Mouse (Mus musculus) bone marrow, adult 2 months (tissue): ENCODE measurements around the gene Artn. TPM values are rescaled to one million over a fixed set of nuclear protein-coding genes. Genes with fewer than 3 reads are reported as not detected.
A peak's percentile ranks its signal among the peaks of the same experiment; 100 is the strongest.

Experiments
- H3K27ac ChIP-seq: fragments of 200-500 bp; 2 replicates; pipeline ENCODE4 v1.5.1; 2012; ENCODE audit warnings: low read depth, mild to moderate bottlenecking, control low read depth, inconsistent platforms, low read length; ENCODE audit not compliant: control insufficient read depth, poor library complexity, insufficient read depth
- H3K4me1 ChIP-seq: fragments of 200-500 bp; 2 replicates; pipeline ENCODE4 v1.6.1; 2011; ENCODE audit warnings: low read length; ENCODE audit not compliant: control insufficient read depth, insufficient read depth
- H3K4me3 ChIP-seq: fragments of 200-500 bp; replicated peaks from 2 replicates; pipeline ENCODE3; 2011; ENCODE audit warnings: mild to moderate bottlenecking, low read depth, low read length, control low read depth; ENCODE audit not compliant: control insufficient read depth
- CTCF ChIP-seq: fragments of 200-500 bp; IDR thresholded peaks from 2 replicates; pipeline ENCODE4 v1.5.1; 2011; ENCODE audit warnings: low read length, control low read depth; ENCODE audit not compliant: control insufficient read depth, insufficient read depth
- POLR2A ChIP-seq: fragments of 200-500 bp; IDR thresholded peaks from 2 replicates; pipeline ENCODE4 v1.6.1; 2011; ENCODE audit warnings: low read depth, mild to moderate bottlenecking, control low read depth, low read length, borderline replicate concordance; ENCODE audit not compliant: control insufficient read depth
- WGBS: fragments of 180-500 bp; shearing (Covaris S2); methylation state at CpG from one replicate; pipeline ENCODE4 v1.1.7; 2018; 5-methylcytosine and 5-hydroxymethylcytosine counted together
- polyA plus RNA-seq: library from polyadenylated mRNA; stranded (reverse); fragments of >200 nt; gene quantifications from 2 replicates; pipeline ENCODE4 v1.2.4, GENCODE M21; 2011; ENCODE audit warnings: low replicate concordance; ENCODE audit not compliant: missing spikeins, insufficient read depth, insufficient read length

Gene Artn
- polyA plus RNA-seq, 1 experiment = 4.0 TPM

DNA sequence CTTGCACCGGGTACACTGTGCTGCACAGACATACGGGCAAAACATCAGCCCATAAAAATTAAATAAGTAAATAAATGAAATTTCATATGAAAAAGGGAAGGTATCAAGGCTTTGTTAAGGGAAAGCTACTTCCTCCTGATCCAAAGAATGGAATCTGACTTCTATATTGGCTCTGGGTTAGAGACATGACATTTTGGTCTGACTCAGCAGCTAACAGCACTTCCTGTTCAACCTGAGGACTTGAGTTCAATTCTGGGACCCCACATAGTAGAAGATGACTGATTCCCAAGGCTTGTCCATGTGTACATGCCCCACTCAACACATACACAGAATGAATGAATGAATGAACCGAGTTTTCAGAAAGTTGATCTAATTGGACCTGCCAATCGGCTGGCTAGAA, 11.7 kb downstream of the Artn start:
- WGBS = 83% methylated on average over 4 of the region's 4 CpGs
- Histone ChIP-seq H3K4me1 (peaks cover 1% of the 10 kb centered on the region; the same call in 1 of the 2 replicates), H3K27ac (no peak overlapping the region), H3K4me3 (no peak overlapping the region)
- TF ChIP-seq POLR2A (no peak), CTCF (no peak)

DNA sequence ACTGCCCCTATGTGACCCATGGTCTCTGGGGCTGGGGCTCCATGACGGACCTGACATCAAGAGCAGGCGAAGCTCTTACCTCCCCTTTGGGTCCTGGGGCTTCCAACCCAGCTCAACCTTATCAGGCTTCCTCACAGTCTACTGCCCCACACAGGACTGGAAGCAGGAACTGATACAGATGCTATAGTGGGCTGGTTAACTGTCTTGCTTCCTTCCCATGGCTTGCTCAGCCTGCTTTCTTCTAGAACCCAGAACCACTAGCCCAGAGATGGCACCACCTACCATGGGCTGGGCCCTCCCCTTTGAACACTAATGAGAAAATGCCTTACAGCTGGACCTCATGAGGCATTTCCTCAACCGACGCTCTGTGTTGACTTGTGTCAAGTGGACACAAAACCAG, 12.2 kb downstream of the Artn start:
- 76% methylated on average over 4 of the region's 4 CpGs for WGBS
- Histone ChIP-seq H3K4me3 (no peak overlapping the region), H3K4me1 (peaks cover 1% of the 10 kb centered on the region; the same call in 1 of the 2 replicates), H3K27ac (no peak overlapping the region)
- TF ChIP-seq POLR2A (no peak), CTCF (no peak)

DNA sequence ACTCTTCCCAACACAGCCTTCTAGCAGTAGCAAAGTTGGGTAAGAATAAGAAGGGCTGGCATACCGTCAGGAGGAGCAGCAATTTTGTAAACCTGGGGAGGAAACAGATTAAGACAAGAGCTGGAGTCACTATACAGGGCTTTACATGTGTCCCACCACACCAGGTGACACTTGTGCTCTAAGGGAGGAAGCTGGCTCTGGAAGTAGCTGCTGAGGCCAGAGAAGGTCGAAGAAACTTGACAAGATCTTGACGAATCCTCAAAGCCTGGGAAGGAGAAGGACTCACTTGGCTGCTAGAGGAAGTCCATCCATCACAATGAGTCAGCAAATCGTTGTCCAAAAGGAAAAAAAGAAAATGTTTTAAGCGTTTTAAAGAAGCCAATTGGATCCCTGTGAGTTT, 13.2 kb downstream of the Artn start:
- no peak for TF ChIP-seq POLR2A
- TF ChIP-seq CTCF = no peak
- Histone ChIP-seq H3K4me1 (peaks cover 1% of the 10 kb centered on the region; the same call in 1 of the 2 replicates), H3K4me3 (no peak overlapping the region), H3K27ac (no peak overlapping the region)
- 30% methylated on average over 5 of the region's 5 CpGs for WGBS

DNA sequence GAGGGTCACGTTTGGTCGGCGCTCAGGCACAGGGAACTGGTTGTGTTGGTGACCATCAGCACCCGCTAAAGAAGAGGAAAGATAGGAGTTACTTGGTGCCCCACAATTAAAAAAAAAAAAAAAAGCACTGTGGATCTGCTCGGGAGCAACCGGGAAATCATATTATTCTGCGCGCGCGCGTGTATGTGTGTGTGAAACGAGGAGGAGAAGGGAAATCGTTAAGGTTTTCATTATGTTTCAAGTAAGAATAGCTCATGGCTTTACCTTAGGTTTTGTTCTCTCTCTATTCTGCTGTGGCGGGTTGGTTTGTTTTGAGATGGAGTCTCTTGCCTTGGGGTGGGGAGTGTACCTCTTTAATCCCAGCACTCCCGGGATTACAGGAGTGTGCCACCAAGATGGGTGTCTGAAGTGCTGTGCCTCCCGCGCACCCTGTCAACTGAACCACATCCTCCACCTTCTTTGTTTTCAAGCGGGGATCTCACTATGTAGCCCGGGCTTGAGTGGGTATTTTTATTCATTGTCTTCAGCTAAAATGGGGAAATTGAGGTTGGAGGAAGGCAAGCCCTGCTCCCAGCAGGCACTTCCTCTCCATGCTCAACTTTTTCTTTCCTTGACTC, 14.0 kb downstream of the Artn start:
- WGBS = under 1% methylated on average over 19 of the region's 19 CpGs
- no peaks in the 10 kb centered on the region; the same call in 1 of the 2 replicates for H3K4me1 ChIP-seq
- H3K27ac ChIP-seq = no peak overlapping the region
- peak overlapping the region; percentile 95 for H3K4me3 ChIP-seq
- TF ChIP-seq POLR2A (no peak), CTCF (no peak)

DNA sequence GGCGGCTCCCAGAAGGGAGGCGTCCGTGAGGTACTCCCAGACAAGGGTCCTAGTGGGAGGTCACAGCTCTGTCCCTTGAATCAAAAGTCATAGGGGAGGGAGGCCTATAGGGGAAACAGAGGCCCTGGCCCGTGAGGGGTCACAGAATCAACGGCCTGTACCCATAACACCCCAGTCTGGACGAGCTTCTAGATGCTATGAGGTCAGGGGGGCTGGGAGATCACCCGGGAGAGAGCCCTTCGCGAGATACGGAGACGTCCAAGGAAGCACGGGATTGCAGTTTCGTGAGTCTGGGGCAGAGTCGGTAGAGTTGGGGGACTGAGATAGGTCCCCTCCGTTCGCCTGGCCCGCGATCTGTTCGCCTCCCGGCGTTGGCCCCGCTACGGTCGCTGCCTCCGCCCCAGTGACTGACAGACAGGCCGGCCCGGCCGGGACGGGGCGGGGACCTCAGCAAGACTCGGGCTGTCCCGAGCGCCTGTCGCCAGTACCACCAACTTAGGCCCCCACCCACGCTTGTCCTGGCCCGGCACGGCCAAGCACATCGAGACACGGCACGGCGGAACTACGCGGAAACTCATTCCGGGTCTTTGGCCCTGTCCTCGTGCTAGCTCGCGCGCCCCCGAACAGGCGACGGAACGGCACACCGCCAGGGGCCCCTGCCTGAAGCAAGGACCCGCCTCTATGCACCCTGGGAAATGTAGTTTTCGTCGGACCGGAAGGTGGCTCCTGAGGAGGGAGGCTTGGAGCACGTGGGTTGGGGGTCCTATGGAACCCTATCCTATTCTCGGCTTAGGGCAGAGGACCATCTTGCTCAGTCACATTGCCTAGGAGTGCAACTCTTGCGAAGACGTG, 14.7 kb downstream of the Artn start, which contains the start of gene Ipo13:
TSS of gene Ipo13 (minus strand) at position 409 of the 852 bp plus-strand sequence.
- TF ChIP-seq CTCF (no peak), POLR2A (peak; percentile 74; the same call in 1 of the 2 replicates)
- peak within 1 kb of the TSS; percentile 95 for H3K4me3 ChIP-seq
- H3K4me1 ChIP-seq = no peaks in the 10 kb centered on the region; the same call in 1 of the 2 replicates
- under 1% methylated on average over 61 of the region's 61 CpGs for WGBS
- H3K27ac ChIP-seq = peak within 1 kb of the TSS; percentile 91

GRCm38 (mm10) chr4:117914031-117914430, 15.5 kb downstream of the Artn start:
- Histone ChIP-seq H3K4me1 (no peaks in the 10 kb centered on the region; the same call in 1 of the 2 replicates), H3K4me3 (peak overlapping the region; percentile 95), H3K27ac (no peak overlapping the region)
- WGBS = 21% methylated on average over 8 of the region's 8 CpGs
- TF ChIP-seq CTCF (no peak), POLR2A (no peak)

GRCm38 (mm10) chr4:117913421-117913820, 16.1 kb downstream of the Artn start:
- 68% methylated on average over 3 of the region's 3 CpGs for WGBS
- no peak overlapping the region for H3K4me3 ChIP-seq
- H3K27ac ChIP-seq = no peak overlapping the region
- no peaks in the 10 kb centered on the region; the same call in 1 of the 2 replicates for H3K4me1 ChIP-seq
- TF ChIP-seq POLR2A = no peak
- no peak for TF ChIP-seq CTCF

GRCm38 (mm10) chr4:117912685-117913273, 16.8 kb downstream of the Artn start:
- TF ChIP-seq POLR2A = no peak
- TF ChIP-seq CTCF = no peak
- H3K27ac ChIP-seq = no peak overlapping the region
- H3K4me1 ChIP-seq = no peaks in the 10 kb centered on the region; the same call in 1 of the 2 replicates
- H3K4me3 ChIP-seq = no peak overlapping the region
- WGBS = 86% methylated on average over 7 of the region's 7 CpGs
